Mouse (Mus musculus) hindbrain, embryonic 11.5 days (tissue): ENCODE results near the gene Gm45234. TPM values are rescaled to one million over a fixed set of nuclear protein-coding genes. Genes with fewer than 3 reads are reported as not detected.
"Not testable (repeated sequence)": the region's sequence is repeated elsewhere in the genome, so short reads cannot be mapped to it uniquely, and the experiment has no call there.

ENCODE experiments used
- ATAC-seq: fragments of 200-750 bp; cut with Nextera tagmentation; 2 replicates; pipeline ENCODE4 v1.8.0; 2017; ENCODE audit warnings: mild to moderate bottlenecking, moderate TSS enrichment, moderate library complexity; ENCODE audit not compliant: low FRiP score
- DNase-seq: peaks from one replicate; pipeline ENCODE4 v3.0.0-alpha.2; 2015; ENCODE audit warnings: low spot score
- H3K27ac ChIP-seq: fragments of 300-500 bp; sonication (generic); 2 replicates; pipeline ENCODE4 v1.5.1; 2014; ENCODE audit warnings: mild to moderate bottlenecking, low read depth, low read length
- H3K27me3 ChIP-seq: fragments of 300-500 bp; sonication (generic); 2 replicates; pipeline ENCODE4 v1.6.1; 2014; ENCODE audit warnings: mild to moderate bottlenecking, low read length, moderate library complexity, mixed read lengths; ENCODE audit not compliant: control insufficient read depth, insufficient read depth
- H3K36me3 ChIP-seq: fragments of 300-500 bp; sonication (generic); 2 replicates; pipeline ENCODE4 v1.6.1; 2014; ENCODE audit warnings: mild to moderate bottlenecking, low read length, moderate library complexity, mixed read lengths; ENCODE audit not compliant: control insufficient read depth, insufficient read depth
- H3K4me1 ChIP-seq: fragments of 300-500 bp; sonication (generic); replicated peaks from 2 replicates; pipeline ENCODE4 v1.6.1; 2014; ENCODE audit warnings: low read length, mixed read lengths; ENCODE audit not compliant: control insufficient read depth, insufficient read depth
- H3K4me2 ChIP-seq: fragments of 300-500 bp; sonication (generic); replicated peaks from 2 replicates; pipeline ENCODE4 v1.6.1; 2014; ENCODE audit warnings: mild to moderate bottlenecking, low read depth, low read length
- H3K4me3 ChIP-seq: fragments of 300-500 bp; sonication (generic); 2 replicates; pipeline ENCODE4 v1.5.1; 2014; ENCODE audit warnings: low read depth, low read length
- H3K9ac ChIP-seq: fragments of 300-500 bp; sonication (generic); 2 replicates; pipeline ENCODE4 v1.6.1; 2014; ENCODE audit warnings: low read depth, low read length
- H3K9me3 ChIP-seq: fragments of 300-500 bp; sonication (generic); 2 replicates; pipeline ENCODE4 v1.6.1; 2016; ENCODE audit warnings: low read length; ENCODE audit not compliant: control insufficient read depth
- WGBS: fragments of 180-500 bp; shearing (Covaris S2); extraction: QIAGEN DNeasy Blood & Tissue Kit; methylation state at CpG from one replicate; pipeline ENCODE4 v1.1.7; 2014; 5-methylcytosine and 5-hydroxymethylcytosine counted together
- polyA plus RNA-seq: library from polyadenylated mRNA; unstranded; fragments of >200 nt; fragmentation: Nextera tagmentation; extraction: Ambion mirVana; gene quantifications from 2 replicates; pipeline ENCODE4 v1.2.1, GENCODE M21; 2014

Gene Gm45234
- polyA plus RNA-seq = not detected in 2 replicates

- ATAC-seq = peak; percentile 70
Measured at GRCm38 (mm10) chr6:124755831-124756595, at the start of gene Gm45234, which contains the start of gene Atn1. TSS of gene Gm45234 (minus strand) at chr6:124756021. TSS of gene Atn1 (minus strand) at chr6:124756524.

GRCm38 (mm10) chr6:124804341-124804740 lies 48.5 kb upstream of the Gm45234 start:
- Histone ChIP-seq H3K36me3 (no peaks in the 10 kb centered on the region), H3K9ac (no peak overlapping the region), H3K27me3 (no peaks in the 10 kb centered on the region), H3K27ac (no peak overlapping the region), H3K4me1 (peaks cover 7% of the 10 kb centered on the region; the same call in 1 of the 2 replicates), H3K4me2 (no peak overlapping the region), H3K9me3 (no peaks in the 10 kb centered on the region), H3K4me3 (no peak overlapping the region)
- 91% methylated on average over 3 of the region's 3 CpGs for WGBS
- ATAC-seq = no peak
- DNase-seq = no peak

More at GRCm38 (mm10) chr6:124755831-124756595, at the start of gene Gm45234, which contains the start of gene Atn1:
- Histone ChIP-seq H3K27ac (peak within 1 kb of the TSS; percentile 96), H3K4me1 (peaks cover 9% of the 10 kb centered on the region), H3K9me3 (no peaks in the 10 kb centered on the region), H3K36me3 (no peaks in the 10 kb centered on the region), H3K27me3 (no peaks in the 10 kb centered on the region), H3K9ac (peak within 1 kb of the TSS; percentile 88), H3K4me2 (peak within 1 kb of the TSS; percentile 79), H3K4me3 (peak within 1 kb of the TSS; percentile 88)
- 0% methylated on average over 37 of the region's 100 CpGs for WGBS
- DNase-seq = peak; percentile 77

- DNase-seq, H3K9me3 ChIP-seq, H3K9ac ChIP-seq, H3K4me2 ChIP-seq, H3K27me3 ChIP-seq, H3K4me3 ChIP-seq, ATAC-seq, H3K36me3 ChIP-seq, H3K4me1 ChIP-seq, H3K27ac ChIP-seq: not testable (repeated sequence)
- WGBS = 97% methylated on average over 4 of the region's 4 CpGs
Measured at GRCm38 (mm10) chr6:124803691-124804090, 47.9 kb upstream of the Gm45234 start.

- no peak overlapping the region for H3K4me2 ChIP-seq
- H3K36me3 ChIP-seq = no peaks in the 10 kb centered on the region
- H3K4me3 ChIP-seq = no peak overlapping the region
- ATAC-seq (no peak), DNase-seq (no peak)
- no peak overlapping the region for H3K27ac ChIP-seq
- WGBS = 77% methylated on average over 3 of the region's 3 CpGs
- no peaks in the 10 kb centered on the region for H3K9me3 ChIP-seq
- no peak overlapping the region for H3K9ac ChIP-seq
- no peaks in the 10 kb centered on the region for H3K27me3 ChIP-seq
- H3K4me1 ChIP-seq = peaks cover 3% of the 10 kb centered on the region; the same call in 1 of the 2 replicates
Measured at GRCm38 (mm10) chr6:124803061-124803460, 47.2 kb upstream of the Gm45234 start.

GRCm38 (mm10) chr6:124802400-124802799 lies 46.6 kb upstream of the Gm45234 start:
- H3K9me3 ChIP-seq, H3K9ac ChIP-seq, H3K27ac ChIP-seq, H3K36me3 ChIP-seq, ATAC-seq, H3K4me2 ChIP-seq, H3K4me3 ChIP-seq, H3K4me1 ChIP-seq, H3K27me3 ChIP-seq: not testable (repeated sequence)
- peak; percentile 34 for DNase-seq
- 20% methylated on average over 4 of the region's 9 CpGs for WGBS

- no peak for DNase-seq
- ATAC-seq = no peak
- no peaks in the 10 kb centered on the region for H3K4me1 ChIP-seq
- H3K27ac ChIP-seq = no peak overlapping the region
- H3K27me3 ChIP-seq = no peaks in the 10 kb centered on the region
- no peaks in the 10 kb centered on the region for H3K36me3 ChIP-seq
- no peaks in the 10 kb centered on the region for H3K9me3 ChIP-seq
- WGBS = 82% methylated on average over 2 of the region's 2 CpGs
- no peak overlapping the region for H3K4me3 ChIP-seq
- H3K9ac ChIP-seq = no peak overlapping the region
- H3K4me2 ChIP-seq = no peak overlapping the region
Measured at GRCm38 (mm10) chr6:124796200-124796599, 40.4 kb upstream of the Gm45234 start.

GRCm38 (mm10) chr6:124795781-124796180 lies 40.0 kb upstream of the Gm45234 start:
- H3K27ac ChIP-seq = no peak overlapping the region
- no peaks in the 10 kb centered on the region for H3K36me3 ChIP-seq
- no peaks in the 10 kb centered on the region for H3K4me1 ChIP-seq
- DNase-seq (no peak), ATAC-seq (no peak)
- no peaks in the 10 kb centered on the region for H3K27me3 ChIP-seq
- no peak overlapping the region for H3K4me3 ChIP-seq
- H3K9me3 ChIP-seq = no peaks in the 10 kb centered on the region
- WGBS = 69% methylated on average over 4 of the region's 4 CpGs
- no peak overlapping the region for H3K9ac ChIP-seq
- no peak overlapping the region for H3K4me2 ChIP-seq

GRCm38 (mm10) chr6:124791911-124792310 lies 36.1 kb upstream of the Gm45234 start:
- Histone ChIP-seq H3K9ac (no peak overlapping the region), H3K4me3 (no peak overlapping the region), H3K27me3 (no peaks in the 10 kb centered on the region), H3K4me2 (no peak overlapping the region), H3K36me3 (no peaks in the 10 kb centered on the region), H3K27ac (no peak overlapping the region), H3K4me1 (no peaks in the 10 kb centered on the region), H3K9me3 (no peaks in the 10 kb centered on the region)
- no peak for ATAC-seq
- DNase-seq = no peak
- 84% methylated on average over 3 of the region's 3 CpGs for WGBS

GRCm38 (mm10) chr6:124790121-124790520 lies 34.3 kb upstream of the Gm45234 start:
- DNase-seq (no peak), ATAC-seq (no peak)
- H3K27ac ChIP-seq = no peak overlapping the region
- 73% methylated on average over 4 of the region's 4 CpGs for WGBS
- no peak overlapping the region for H3K4me3 ChIP-seq
- H3K9ac ChIP-seq = no peak overlapping the region
- H3K4me2 ChIP-seq = no peak overlapping the region
- no peaks in the 10 kb centered on the region for H3K4me1 ChIP-seq
- H3K36me3 ChIP-seq = no peaks in the 10 kb centered on the region
- no peaks in the 10 kb centered on the region for H3K9me3 ChIP-seq
- H3K27me3 ChIP-seq = no peaks in the 10 kb centered on the region
